Mouse (Mus musculus) liver, embryonic 16.5 days (tissue): ENCODE results near the gene Col1a2. TPM values are rescaled to one million over a fixed set of nuclear protein-coding genes. Genes with fewer than 3 reads are reported as not detected.

ENCODE experiments used
- ATAC-seq: fragments of 200-750 bp; cut with Nextera tagmentation; 2 replicates; pipeline ENCODE4 v1.8.0; 2017; ENCODE audit warnings: low read depth, mild to moderate bottlenecking, moderate number of reproducible peaks, moderate library complexity
- H3K27ac ChIP-seq: fragments of 300-500 bp; sonication (generic); 2 replicates; pipeline ENCODE4 v1.5.1; 2014; ENCODE audit warnings: mild to moderate bottlenecking, low read length
- H3K27me3 ChIP-seq: fragments of 300-500 bp; sonication (generic); 2 replicates; pipeline ENCODE4 v1.6.1; 2014; ENCODE audit warnings: low read depth, low read length, mixed read lengths; ENCODE audit not compliant: control insufficient read depth, insufficient read depth
- H3K36me3 ChIP-seq: fragments of 300-500 bp; sonication (generic); 2 replicates; pipeline ENCODE4 v1.6.1; 2014; ENCODE audit warnings: mild to moderate bottlenecking; ENCODE audit not compliant: control insufficient read depth, insufficient read depth
- H3K4me1 ChIP-seq: fragments of 300-500 bp; sonication (generic); 2 replicates; pipeline ENCODE4 v1.6.1; 2014; ENCODE audit warnings: low read depth, low read length, mixed read lengths; ENCODE audit not compliant: control insufficient read depth
- H3K4me2 ChIP-seq: fragments of 300-500 bp; sonication (generic); 2 replicates; pipeline ENCODE4 v1.6.1; 2014; ENCODE audit warnings: low read depth, low read length, mixed read lengths
- H3K4me3 ChIP-seq: fragments of 300-500 bp; sonication (generic); 2 replicates; pipeline ENCODE4 v1.5.1; 2014; ENCODE audit warnings: low read depth, mild to moderate bottlenecking, low read length
- H3K9ac ChIP-seq: fragments of 300-500 bp; sonication (generic); 2 replicates; pipeline ENCODE4 v1.6.1; 2014; ENCODE audit warnings: low read depth, low read length
- H3K9me3 ChIP-seq: fragments of 300-500 bp; sonication (generic); replicated peaks from 2 replicates; pipeline ENCODE4 v1.6.1; 2016; ENCODE audit warnings: low read length; ENCODE audit not compliant: control insufficient read depth
- WGBS: fragments of 180-500 bp; shearing (Covaris S2); extraction: QIAGEN DNeasy Blood & Tissue Kit; methylation state at CpG from one replicate; pipeline ENCODE4 v1.1.7; 2014; ENCODE audit not compliant: insufficient replicate concordance; 5-methylcytosine and 5-hydroxymethylcytosine counted together
- polyA plus RNA-seq: library from polyadenylated mRNA; unstranded; fragments of >200 nt; fragmentation: Nextera tagmentation; extraction: Ambion mirVana; gene quantifications from 2 replicates; pipeline ENCODE4 v1.2.1, GENCODE M21; 2015

Col1a2 gene
- polyA plus RNA-seq, 1 experiment from 2014 or later: 52.8 TPM

DNA sequence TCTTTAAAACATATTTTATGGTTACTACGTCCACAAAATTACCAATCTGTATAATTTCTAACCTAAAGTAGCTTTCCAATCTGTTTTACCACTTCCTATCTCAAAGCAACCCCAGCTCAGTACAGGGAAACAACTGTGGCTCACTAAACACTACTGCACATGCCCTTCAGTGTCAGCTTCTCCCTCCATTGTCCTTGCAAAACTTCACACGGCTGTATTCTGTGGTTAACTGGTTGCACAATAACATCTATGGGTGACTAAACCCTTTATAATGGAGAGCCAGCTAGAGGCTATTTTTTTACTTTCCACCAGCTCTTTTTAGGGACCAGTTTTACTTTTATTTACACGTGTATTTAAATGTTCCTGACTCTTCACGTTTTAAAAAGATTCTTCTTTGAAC, 83.3 kb downstream of the Col1a2 start:
- 32% methylated on average over 4 of the region's 4 CpGs for WGBS
- Histone ChIP-seq H3K36me3 (no peaks in the 10 kb centered on the region), H3K9me3 (no peaks in the 10 kb centered on the region), H3K9ac (no peak overlapping the region), H3K27ac (no peak overlapping the region), H3K4me3 (no peak overlapping the region), H3K4me1 (no peaks in the 10 kb centered on the region), H3K4me2 (no peak overlapping the region), H3K27me3 (no peaks in the 10 kb centered on the region)
- ATAC-seq: no peak

DNA sequence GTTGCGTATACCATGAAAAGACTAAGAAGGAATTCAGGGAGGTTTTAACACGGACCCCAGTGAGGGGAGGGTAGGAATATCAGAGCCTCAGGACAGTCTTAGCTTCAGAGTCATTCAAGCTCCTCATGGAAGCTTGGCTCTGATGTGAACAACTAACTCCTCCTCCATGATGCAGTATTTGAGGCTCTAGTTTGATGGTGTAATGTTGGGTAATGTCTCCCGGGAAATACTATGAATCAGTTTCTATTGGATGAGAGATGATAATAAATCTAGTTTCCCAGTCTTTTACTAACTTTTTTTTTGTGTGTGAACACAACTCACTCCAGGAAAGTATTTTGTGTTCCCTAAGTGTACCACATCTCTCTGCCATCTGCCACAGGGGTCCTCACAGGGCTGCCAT, 84.1 kb downstream of the Col1a2 start:
- no peak for ATAC-seq
- WGBS: 70% methylated on average over 3 of the region's 3 CpGs

DNA sequence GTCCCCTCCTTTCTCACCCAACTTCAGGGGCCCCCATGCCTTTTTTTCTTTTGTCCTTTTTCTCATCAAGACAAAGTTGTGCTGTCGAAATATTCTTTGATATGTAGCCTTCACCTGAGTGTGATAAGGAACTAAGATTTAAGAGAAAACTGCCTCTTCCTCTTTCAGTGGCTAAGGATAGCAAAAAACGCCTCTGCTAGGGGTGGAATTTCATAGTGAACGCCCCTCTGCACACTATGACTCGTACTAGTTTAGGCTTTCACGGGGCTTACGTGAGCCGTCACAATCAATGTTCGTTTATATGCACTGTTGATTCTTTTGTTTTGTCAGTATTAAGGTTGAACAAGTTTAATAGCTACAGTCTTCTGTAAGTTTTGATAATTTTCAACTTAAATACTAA, 85.5 kb downstream of the Col1a2 start:
- H3K36me3 ChIP-seq: no peaks in the 10 kb centered on the region
- ATAC-seq: no peak

More for the DNA sequence above, 84.1 kb downstream of the Col1a2 start:
- Histone ChIP-seq H3K27me3 (no peaks in the 10 kb centered on the region), H3K4me1 (no peaks in the 10 kb centered on the region), H3K27ac (no peak overlapping the region), H3K9ac (no peak overlapping the region), H3K4me3 (no peak overlapping the region), H3K9me3 (no peaks in the 10 kb centered on the region), H3K4me2 (no peak overlapping the region), H3K36me3 (no peaks in the 10 kb centered on the region)

More for the DNA sequence above, 85.5 kb downstream of the Col1a2 start:
- H3K4me2 ChIP-seq: no peak overlapping the region
- H3K9ac ChIP-seq: no peak overlapping the region
- no peaks in the 10 kb centered on the region for H3K9me3 ChIP-seq
- H3K27ac ChIP-seq: no peak overlapping the region
- no peak overlapping the region for H3K4me3 ChIP-seq
- H3K4me1 ChIP-seq: no peaks in the 10 kb centered on the region
- WGBS: 43% methylated on average over 8 of the region's 8 CpGs
- H3K27me3 ChIP-seq: no peaks in the 10 kb centered on the region

Other genes with a start within 250 kb of the Col1a2 start
- 5.7 and 6.4 TPM in 2 replicates for gene Casd1, start 96.0 kb downstream of the Col1a2 start, polyA plus RNA-seq
- 21.8 and 22.8 TPM in 2 replicates for gene Sgce, start 242.4 kb downstream of the Col1a2 start, polyA plus RNA-seq
- gene Peg10, start 242.5 kb downstream of the Col1a2 start, polyA plus RNA-seq: 1.8 and 1.9 TPM in 2 replicates